Mouse (Mus musculus): ENCODE results near the gene Spcs3. TPM values are rescaled to one million over a fixed set of nuclear protein-coding genes. Genes with fewer than 3 reads are reported as not detected.

The Spcs3 gene
- 28.9 and 44.0 TPM in 2 replicates for polyA plus RNA-seq (2012; rRNA removed)

GRCm38 (mm10) chr8:54529382-54530296 lies at the start of gene Spcs3, which contains the start of gene Asb5:
Gene Spcs3 (minus strand): TSS chr8:54529998.
Gene Asb5 (plus strand): TSS chr8:54529580.

Other genes with a start within 250 kb of the Spcs3 start
- gene Asb5, start 418 bp downstream of the Spcs3 start, polyA plus RNA-seq (2012; rRNA removed), result 0.36 and 0.71 TPM in 2 replicates
- 0.07 TPM in 1 of 2 replicates, not detected in the other for gene Spata4, start 70.8 kb upstream of the Spcs3 start, polyA plus RNA-seq (2012; rRNA removed)

All from central nervous system, embryonic 11.5 days (tissue).